Mouse (Mus musculus) hindbrain, embryonic 13.5 days (tissue): ENCODE measurements around the gene Syt10. TPM values are rescaled to one million over a fixed set of nuclear protein-coding genes. Genes with fewer than 3 reads are reported as not detected.
"Not testable (repeated sequence)": the region's sequence is repeated elsewhere in the genome, so short reads cannot be mapped to it uniquely, and the experiment has no call there.

Experiments
- ATAC-seq: fragments of 200-750 bp; cut with Nextera tagmentation; 2 replicates; pipeline ENCODE4 v1.8.0; 2017; ENCODE audit warnings: moderate TSS enrichment; ENCODE audit not compliant: low FRiP score
- H3K27ac ChIP-seq: fragments of 300-500 bp; sonication (generic); 2 replicates; pipeline ENCODE4 v1.5.1; 2015; ENCODE audit warnings: inconsistent platforms, mild to moderate bottlenecking, moderate library complexity
- H3K27me3 ChIP-seq: fragments of 300-500 bp; sonication (generic); 2 replicates; pipeline ENCODE4 v1.6.1; 2015; ENCODE audit warnings: mild to moderate bottlenecking, inconsistent platforms
- H3K36me3 ChIP-seq: fragments of 300-500 bp; sonication (generic); 2 replicates; pipeline ENCODE4 v1.6.1; 2015; ENCODE audit warnings: mild to moderate bottlenecking, inconsistent platforms
- H3K4me1 ChIP-seq: fragments of 300-500 bp; sonication (generic); replicated peaks from 2 replicates; pipeline ENCODE4 v1.6.1; 2015; ENCODE audit warnings: inconsistent platforms
- H3K4me2 ChIP-seq: fragments of 300-500 bp; sonication (generic); 2 replicates; pipeline ENCODE4 v1.6.1; 2015; ENCODE audit warnings: inconsistent platforms, mild to moderate bottlenecking, moderate library complexity
- H3K4me3 ChIP-seq: fragments of 300-500 bp; sonication (generic); 2 replicates; pipeline ENCODE4 v1.5.1; 2015; ENCODE audit warnings: mild to moderate bottlenecking, inconsistent platforms
- H3K9ac ChIP-seq: fragments of 300-500 bp; sonication (generic); 2 replicates; pipeline ENCODE4 v1.6.1; 2015; ENCODE audit warnings: mild to moderate bottlenecking, inconsistent platforms
- H3K9me3 ChIP-seq: fragments of 300-500 bp; sonication (generic); 2 replicates; pipeline ENCODE4 v1.6.1; 2016; ENCODE audit warnings: inconsistent platforms
- WGBS: fragments of 180-500 bp; shearing (Covaris S2); methylation state at CpG from one replicate; pipeline ENCODE4 v1.1.7; 2015; 5-methylcytosine and 5-hydroxymethylcytosine counted together
- microRNA-seq: library from miRNA; unstranded; fragments of <30 nt; microRNA quantifications from one replicate; pipeline ENCODE4, GENCODE M21; 2016
- polyA plus RNA-seq: library from polyadenylated mRNA; unstranded; fragments of >200 nt; fragmentation: Nextera tagmentation; extraction: Ambion mirVana; gene quantifications from 2 replicates; pipeline ENCODE4 v1.2.1, GENCODE M21; 2015

Gene Syt10
- polyA plus RNA-seq: 1.6 and 2.4 TPM in 2 replicates

DNA sequence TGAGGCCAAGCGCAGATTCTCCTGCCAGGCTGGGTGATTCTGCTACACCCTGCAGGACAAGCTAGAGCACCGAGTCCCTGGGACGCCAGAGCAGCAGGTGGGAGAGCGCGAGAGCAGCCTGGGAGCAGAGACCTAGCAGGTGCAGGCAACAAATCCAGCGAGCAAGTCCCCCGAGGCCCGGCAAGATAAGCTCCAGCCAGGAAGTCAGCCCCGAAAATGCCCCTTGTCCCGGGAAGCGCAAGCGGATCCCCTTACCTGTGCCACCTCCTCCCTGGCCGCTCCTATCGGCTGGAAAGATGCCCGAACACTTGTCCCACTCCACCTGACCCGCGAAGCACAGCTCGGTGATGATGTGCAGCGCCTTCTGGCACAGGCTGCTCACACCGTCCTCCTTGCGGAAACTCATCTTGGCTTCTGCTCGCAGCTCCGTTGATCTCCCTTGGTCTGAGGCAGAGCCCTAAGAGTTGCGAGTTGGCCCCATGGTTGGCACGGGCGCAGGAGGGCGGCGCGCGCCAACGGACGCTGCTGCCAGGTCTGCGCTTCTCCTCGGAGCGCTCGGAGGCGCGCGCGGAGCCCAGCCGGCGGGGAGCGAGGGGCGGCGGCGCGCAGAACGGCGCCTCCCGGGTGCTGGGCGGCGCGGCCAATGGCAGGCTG, at the start of gene Syt10:
Syt10 (minus strand) TSS at position 497 of the 654 bp plus-strand sequence.
- Histone ChIP-seq H3K27ac (no peak within 1 kb of the TSS), H3K36me3 (no peaks in the 10 kb centered on the region), H3K4me1 (peaks cover 10% of the 10 kb centered on the region), H3K9me3 (no peaks in the 10 kb centered on the region), H3K9ac (peak within 1 kb of the TSS; percentile 70), H3K4me3 (peak within 1 kb of the TSS; percentile 65), H3K4me2 (peak within 1 kb of the TSS; percentile 94), H3K27me3 (peaks cover 40% of the 10 kb centered on the region)
- peak; percentile 65 for ATAC-seq
- WGBS: under 1% methylated on average over 51 of the region's 53 CpGs

DNA sequence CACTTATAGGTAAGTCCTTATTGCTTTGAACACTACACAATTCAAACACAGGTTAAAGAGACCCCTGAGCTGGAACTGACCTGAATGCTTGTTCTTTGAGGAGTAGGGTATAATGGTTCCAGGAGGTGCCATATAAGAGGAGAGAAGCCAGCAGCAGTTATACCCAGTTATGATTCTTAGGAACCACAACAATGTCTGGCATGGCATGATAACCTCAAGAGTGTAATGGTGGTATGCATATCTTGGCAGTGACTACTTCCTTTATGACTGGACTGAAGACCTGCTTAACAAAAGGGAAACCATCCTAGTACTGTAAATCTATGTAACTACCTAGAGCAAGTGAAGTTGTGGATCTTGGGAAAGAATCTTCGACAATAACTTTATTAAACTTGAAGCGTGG, 42.1 kb upstream of the Syt10 start:
- no peak overlapping the region for H3K4me3 ChIP-seq
- no peak overlapping the region for H3K27ac ChIP-seq
- no peaks in the 10 kb centered on the region for H3K36me3 ChIP-seq
- H3K4me1 ChIP-seq: no peaks in the 10 kb centered on the region
- no peak overlapping the region for H3K9ac ChIP-seq
- H3K27me3 ChIP-seq: no peaks in the 10 kb centered on the region
- WGBS: 95% methylated on average over 2 of the region's 2 CpGs
- H3K9me3 ChIP-seq: no peaks in the 10 kb centered on the region
- ATAC-seq: no peak
- H3K4me2 ChIP-seq: no peak overlapping the region

DNA sequence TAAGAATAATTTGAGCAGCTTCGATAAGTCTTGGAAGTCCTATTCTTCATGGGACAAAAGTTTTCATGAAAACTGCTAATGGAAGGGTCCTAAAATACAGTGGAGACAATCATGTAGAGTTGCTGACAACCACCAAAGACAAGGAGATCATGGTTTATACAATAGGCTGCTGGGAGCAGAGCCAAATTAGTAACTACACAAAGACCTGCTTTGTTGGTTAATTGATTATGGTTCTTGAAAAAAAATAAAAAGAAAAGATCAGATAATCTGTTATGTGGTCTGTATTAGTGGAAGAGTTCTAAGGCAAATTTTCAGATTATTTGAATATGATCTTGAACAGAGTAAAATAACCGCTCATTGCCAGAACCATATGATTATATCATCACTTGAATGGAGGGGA, 37.3 kb upstream of the Syt10 start:
- Histone ChIP-seq H3K27ac (no peak overlapping the region), H3K4me1 (no peaks in the 10 kb centered on the region), H3K27me3 (no peaks in the 10 kb centered on the region), H3K9me3 (no peaks in the 10 kb centered on the region), H3K4me2 (no peak overlapping the region), H3K36me3 (no peaks in the 10 kb centered on the region), H3K4me3 (no peak overlapping the region), H3K9ac (no peak overlapping the region)
- WGBS: 96% methylated on average over 2 of the region's 2 CpGs
- no peak for ATAC-seq

DNA sequence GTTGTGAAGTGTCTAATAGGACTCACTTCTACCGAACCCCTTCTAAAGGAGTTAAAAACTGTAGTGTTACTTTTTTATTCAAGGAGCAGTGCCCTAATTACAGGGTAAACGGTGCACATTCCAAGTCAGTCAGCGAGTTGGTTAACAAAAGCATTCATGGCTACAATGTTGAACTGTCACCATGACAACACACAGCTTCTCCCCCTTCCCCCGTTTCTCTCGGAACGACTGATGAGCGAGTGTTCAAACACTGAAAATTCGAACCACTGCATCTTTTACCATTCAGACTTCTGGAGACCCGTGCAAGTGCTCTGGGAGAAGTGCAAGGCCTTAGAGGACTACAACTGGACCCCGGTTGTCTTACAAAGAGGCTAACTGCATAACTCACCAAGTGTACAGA, 25.6 kb downstream of the Syt10 start:
- 15% methylated on average over 10 of the region's 10 CpGs for WGBS
- Histone ChIP-seq H3K36me3 (no peaks in the 10 kb centered on the region), H3K4me2 (peak overlapping the region; percentile 17; the same call in 1 of the 2 replicates), H3K4me1 (peaks cover 6% of the 10 kb centered on the region), H3K4me3 (no peak overlapping the region), H3K27me3 (no peaks in the 10 kb centered on the region), H3K9me3 (no peaks in the 10 kb centered on the region), H3K9ac (no peak overlapping the region), H3K27ac (no peak overlapping the region)
- ATAC-seq: no peak

DNA sequence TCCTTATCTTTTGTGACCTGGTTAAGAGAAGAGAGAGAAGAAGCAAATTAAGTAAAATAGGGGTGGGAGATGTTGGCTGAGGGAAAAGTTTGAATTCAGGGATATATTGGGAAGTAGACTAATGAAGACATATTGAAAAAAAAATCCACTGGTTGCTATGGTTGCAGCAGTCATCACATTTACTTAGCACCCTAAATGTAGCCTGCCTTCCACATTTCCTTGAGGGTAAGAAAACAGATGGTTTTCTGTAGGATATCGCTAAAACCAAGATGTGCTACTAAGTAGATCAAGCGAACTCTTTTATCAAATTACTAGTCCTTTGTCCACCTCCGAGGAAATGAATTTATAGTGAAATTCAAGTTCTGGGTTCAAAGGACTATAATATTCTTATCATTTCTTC, 37.2 kb downstream of the Syt10 start:
- H3K4me2 ChIP-seq: no peak overlapping the region
- no peak for ATAC-seq
- WGBS: 95% methylated on average over 3 of the region's 3 CpGs

DNA sequence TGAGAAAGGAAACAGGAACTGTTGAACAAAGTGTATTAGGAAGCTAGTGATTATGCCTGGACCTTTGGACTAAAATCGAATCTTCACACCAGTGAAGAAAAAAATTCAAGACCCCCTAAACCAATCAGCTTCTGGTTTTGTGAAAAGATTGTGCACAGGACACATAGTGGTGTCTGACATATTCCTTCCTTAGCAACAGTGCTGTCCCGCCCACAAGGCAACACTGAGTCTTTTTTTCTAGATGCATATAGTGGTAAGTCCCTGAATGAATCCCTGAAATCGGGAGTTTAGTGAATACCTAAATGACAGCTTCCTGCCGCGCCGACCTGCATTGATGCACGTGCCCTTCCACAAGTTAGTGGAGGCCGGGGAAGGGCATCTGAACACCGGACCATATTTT, 61.7 kb downstream of the Syt10 start:
- Histone ChIP-seq H3K4me1 (no peaks in the 10 kb centered on the region), H3K4me2 (0 out of 2 replicates have a peak overlapping the region, but pooled peaks have one; percentile 13), H3K27ac (no peak overlapping the region), H3K9me3 (no peaks in the 10 kb centered on the region), H3K36me3 (no peaks in the 10 kb centered on the region), H3K4me3 (no peak overlapping the region), H3K9ac (no peak overlapping the region), H3K27me3 (no peaks in the 10 kb centered on the region)
- 75% methylated on average over 9 of the region's 9 CpGs for WGBS
- ATAC-seq: no peak

More for the DNA sequence above, 37.2 kb downstream of the Syt10 start:
- Histone ChIP-seq H3K27me3 (no peaks in the 10 kb centered on the region), H3K4me1 (no peaks in the 10 kb centered on the region), H3K36me3 (no peaks in the 10 kb centered on the region), H3K4me3 (no peak overlapping the region), H3K27ac (no peak overlapping the region), H3K9ac (no peak overlapping the region), H3K9me3 (no peaks in the 10 kb centered on the region)

DNA sequence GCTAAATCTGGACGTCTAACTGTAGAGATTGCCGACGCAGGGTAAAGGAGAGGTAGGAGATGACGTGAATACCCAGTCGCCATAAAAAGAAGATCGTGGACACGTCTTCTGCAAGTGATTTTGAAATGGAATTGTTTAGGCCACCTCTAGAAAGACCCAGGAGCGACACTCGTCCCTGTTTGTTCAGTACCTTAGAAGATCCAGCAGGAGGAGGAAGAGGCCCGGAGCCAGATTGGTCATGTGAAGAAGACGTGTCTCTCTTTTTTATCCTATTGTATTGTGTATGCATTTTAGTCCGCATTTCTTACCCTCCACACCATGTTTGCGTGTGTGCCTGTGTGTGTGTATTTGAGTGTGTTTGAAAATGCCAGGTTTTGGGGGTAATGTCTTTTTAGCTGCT, 75.6 kb downstream of the Syt10 start:
- not testable (repeated sequence) for H3K4me1 ChIP-seq, H3K4me3 ChIP-seq, H3K4me2 ChIP-seq, H3K27ac ChIP-seq, H3K9ac ChIP-seq, ATAC-seq, H3K9me3 ChIP-seq, H3K36me3 ChIP-seq, H3K27me3 ChIP-seq
- WGBS: 89% methylated on average over 13 of the region's 13 CpGs

DNA sequence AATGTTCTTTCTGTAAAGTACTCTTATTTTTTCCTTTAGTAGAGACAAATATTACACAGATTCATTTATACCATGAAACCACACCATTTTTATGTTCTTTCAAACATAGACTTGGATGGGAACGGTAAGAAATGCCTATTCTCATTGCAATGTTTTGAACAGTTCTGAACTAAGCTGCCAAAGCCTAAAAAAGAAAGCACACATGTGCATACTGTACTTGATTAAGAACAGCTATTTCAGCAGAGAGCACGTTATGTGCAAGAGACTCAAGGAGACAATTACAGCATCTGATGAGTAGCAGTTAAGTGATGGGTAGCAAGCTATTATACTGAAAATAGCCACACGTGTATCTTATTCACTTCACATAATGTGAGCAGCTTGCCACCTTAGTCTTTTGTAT, 108.0 kb downstream of the Syt10 start:
- H3K4me3 ChIP-seq: no peak overlapping the region
- no peak overlapping the region for H3K9ac ChIP-seq
- no peak overlapping the region for H3K27ac ChIP-seq
- no peaks in the 10 kb centered on the region for H3K36me3 ChIP-seq
- ATAC-seq: no peak
- no peak overlapping the region for H3K4me2 ChIP-seq
- WGBS: 75% methylated on average over 3 of the region's 3 CpGs
- H3K27me3 ChIP-seq: no peaks in the 10 kb centered on the region
- H3K4me1 ChIP-seq: no peaks in the 10 kb centered on the region
- H3K9me3 ChIP-seq: peaks cover 8% of the 10 kb centered on the region; the same call in 1 of the 2 replicates

Small RNA genes within 50 kb of the gene (microRNA-seq; reads per million reads assigned to microRNA genes)
- gene Gm24643: not detected

Other genes starting within 250 kb of the Syt10 start
- gene Rabl2, start 249.9 kb downstream of the Syt10 start, polyA plus RNA-seq: 72.5 and 73.7 TPM in 2 replicates